Mouse (Mus musculus) kidney, adult 9 months (tissue): Measurements from ENCODE around the gene Pbx3.

ENCODE experiments used
- DNase-seq: peaks from one replicate; pipeline ENCODE4 v3.0.0; 2022

The Pbx3 gene

GRCm38 (mm10) chr2:34284239-34284638 is 88.7 kb downstream of the Pbx3 start:
- no peak for DNase-seq

- no peak for DNase-seq
Measured at GRCm38 (mm10) chr2:34280996-34281395, 91.9 kb downstream of the Pbx3 start.

- DNase-seq, result no peak
Measured at GRCm38 (mm10) chr2:34279726-34280125, 93.2 kb downstream of the Pbx3 start.

- no peak for DNase-seq
Measured at GRCm38 (mm10) chr2:34275630-34276193, 97.2 kb downstream of the Pbx3 start.

DNA sequence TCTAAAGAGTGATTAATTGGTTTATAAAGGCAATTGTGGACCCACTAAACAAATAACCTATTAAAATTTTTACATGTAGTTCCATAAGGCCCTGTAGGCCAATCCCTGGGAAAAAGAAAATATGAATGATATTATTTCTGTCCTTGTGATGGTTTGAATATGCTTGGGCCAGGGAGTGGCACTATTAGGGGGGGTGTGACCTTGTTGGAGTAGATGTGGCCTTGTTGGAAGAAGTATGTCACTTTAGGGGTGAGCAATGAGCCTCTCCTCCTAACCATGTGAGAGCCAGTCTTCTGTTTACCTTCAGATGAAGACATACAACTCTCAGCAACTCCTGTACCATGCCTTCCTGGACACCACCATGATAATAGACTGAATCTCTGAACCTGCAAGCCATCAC is 110.9 kb downstream of the Pbx3 start:
- DNase-seq, result no peak

GRCm38 (mm10) chr2:34260653-34261076 is 112.3 kb downstream of the Pbx3 start:
- DNase-seq, result no peak

DNA sequence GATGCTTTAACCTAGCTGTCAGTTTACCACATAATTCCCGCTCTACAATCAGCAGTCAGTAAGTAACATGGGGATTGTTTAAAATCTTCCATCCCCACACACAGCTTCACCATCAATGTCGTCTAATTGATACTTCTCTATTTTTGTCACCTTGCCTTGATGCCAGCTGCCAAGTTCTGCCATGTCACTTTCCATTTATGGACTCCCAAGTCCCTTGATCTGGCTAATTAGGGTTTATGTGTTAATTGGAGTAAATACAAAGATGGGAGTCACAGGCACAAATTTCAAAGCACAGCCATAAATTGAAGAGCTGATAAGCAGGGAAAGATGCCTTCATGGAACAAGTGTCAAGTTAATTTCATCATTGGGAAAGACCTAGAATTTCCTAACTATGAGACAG is 114.7 kb downstream of the Pbx3 start:
- no peak for DNase-seq

- no peak for DNase-seq
Measured at GRCm38 (mm10) chr2:34257611-34258010, 115.3 kb downstream of the Pbx3 start.

DNA sequence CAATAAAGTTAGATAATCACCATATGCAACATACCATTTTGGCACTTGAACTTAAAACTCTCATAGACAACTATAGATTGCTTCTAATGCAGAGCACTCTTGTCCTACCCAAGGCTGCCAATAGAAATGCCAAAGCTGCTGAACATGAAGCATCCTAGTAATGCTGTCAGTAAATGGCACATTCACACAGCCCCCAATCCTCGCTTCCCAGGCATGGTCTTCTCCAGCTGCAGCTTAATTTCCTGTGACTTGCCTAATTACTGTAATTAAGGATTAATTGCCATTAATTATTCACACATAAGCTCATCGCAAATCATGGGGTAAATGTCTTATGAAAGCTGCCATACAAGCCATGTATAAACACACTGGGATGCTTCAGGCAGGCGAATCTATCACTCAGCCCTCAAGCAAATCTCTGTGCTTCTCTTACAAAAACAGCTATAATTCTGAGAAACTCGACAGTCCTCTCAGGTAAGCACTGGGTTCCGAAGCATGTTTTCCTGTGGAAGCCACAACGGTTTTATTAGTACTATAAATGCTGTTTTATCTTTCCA is 116.9 kb downstream of the Pbx3 start:
- no peak for DNase-seq

DNA sequence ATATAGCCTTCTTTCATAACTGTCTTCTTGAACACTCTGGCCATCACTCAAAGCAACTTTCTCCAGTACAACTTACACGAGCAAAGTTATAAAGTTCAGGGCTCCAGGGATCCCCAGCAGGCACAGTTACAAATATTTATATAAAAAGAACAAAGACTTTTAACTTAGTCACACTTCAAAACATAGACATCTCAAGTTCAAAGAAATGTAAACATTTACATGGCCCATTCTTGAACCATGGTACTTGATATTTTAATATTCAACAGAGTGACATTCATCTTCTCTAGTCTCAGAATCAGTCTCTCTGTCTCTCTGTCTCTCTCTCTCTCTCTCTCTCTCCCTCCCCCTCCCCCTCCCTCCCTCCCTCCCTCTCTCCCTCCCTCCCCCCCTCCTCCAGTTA is 119.3 kb downstream of the Pbx3 start:
- no peak for DNase-seq

DNA sequence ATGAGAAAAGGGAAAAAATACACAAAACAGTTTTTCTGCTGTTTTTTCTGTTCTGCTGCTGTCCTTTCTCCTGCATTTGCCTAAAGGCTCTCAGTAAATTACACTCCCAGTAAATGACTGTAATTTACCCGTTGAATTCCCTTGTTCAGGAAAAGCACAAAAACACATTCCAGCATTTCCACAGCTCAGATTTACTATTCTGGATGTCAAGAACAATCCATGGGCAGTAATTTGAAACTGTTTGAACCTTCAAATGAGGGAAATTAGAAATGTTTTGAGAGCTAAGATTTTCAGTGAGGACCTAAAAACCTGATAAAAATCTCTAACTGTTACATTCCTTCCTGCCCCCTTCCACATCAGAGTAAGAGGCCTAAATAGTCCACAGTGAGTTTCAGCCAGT is 119.8 kb downstream of the Pbx3 start:
- DNase-seq, result no peak

- DNase-seq, result no peak
Measured at GRCm38 (mm10) chr2:34252286-34252685, 120.7 kb downstream of the Pbx3 start.

GRCm38 (mm10) chr2:34249961-34250658 is 122.8 kb downstream of the Pbx3 start:
- no peak for DNase-seq

DNA sequence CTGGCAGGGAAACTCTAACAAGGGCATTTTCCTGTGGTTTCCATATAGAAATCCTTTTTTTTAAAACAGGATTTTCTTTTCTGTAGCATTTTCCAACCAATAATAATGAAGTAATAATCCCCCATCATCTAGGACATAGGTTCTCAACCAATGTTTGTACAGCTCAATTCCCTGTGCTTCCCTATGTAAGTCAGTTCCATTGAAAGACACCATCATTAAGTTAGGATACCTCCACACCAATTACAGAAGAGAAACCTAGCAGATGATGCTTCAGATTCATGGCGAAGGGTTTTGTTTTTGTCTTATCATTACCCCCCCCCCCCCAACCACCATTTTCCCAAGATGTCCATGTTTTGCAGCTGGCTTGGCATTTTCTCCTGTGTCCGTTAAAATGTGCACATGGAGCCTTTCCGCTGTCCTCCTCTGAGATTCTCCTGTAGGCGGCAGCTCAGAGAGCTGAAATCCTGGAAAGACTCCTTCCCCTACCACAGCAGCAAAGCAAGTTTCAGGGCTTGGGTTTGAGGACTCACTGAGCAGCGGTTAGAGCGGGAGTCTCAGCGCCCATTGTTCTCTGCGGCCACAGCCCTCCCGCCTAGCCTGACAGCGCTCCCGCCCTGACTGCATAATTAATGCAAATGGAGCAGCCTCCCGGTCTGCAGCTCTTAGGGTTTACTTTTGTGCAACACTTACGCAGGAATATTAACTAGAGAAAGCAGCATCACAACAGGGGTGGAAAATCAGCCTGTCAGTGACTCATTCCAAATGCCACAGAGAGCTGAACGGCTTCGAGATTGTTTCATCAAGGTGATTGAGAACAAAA is 123.6 kb downstream of the Pbx3 start:
- DNase-seq, result peak; percentile 49

DNA sequence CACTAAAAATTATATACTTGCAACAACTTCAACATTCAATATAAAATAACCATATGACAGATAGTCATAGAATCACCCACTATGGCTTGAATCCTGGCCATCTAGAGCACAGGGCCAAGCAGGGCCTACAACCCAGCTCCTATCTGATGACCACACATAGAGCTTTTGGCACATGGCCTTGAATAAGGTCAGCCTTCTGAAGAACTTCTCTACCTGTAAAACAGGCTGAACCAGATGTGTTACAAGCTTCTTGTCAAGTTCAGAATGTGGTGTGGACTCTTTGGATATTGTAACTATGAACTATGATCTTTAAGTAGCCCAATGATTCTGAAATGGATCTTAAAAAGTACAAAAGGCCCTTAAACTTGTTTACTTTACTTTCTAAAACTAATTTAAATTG is 132.1 kb downstream of the Pbx3 start:
- DNase-seq, result no peak

GRCm38 (mm10) chr2:34239315-34239858 is 133.6 kb downstream of the Pbx3 start:
- no peak for DNase-seq

GRCm38 (mm10) chr2:34235467-34236075 is 137.4 kb downstream of the Pbx3 start:
- DNase-seq, result no peak

- DNase-seq, result no peak
Measured at GRCm38 (mm10) chr2:34234274-34234673, 138.7 kb downstream of the Pbx3 start.

DNA sequence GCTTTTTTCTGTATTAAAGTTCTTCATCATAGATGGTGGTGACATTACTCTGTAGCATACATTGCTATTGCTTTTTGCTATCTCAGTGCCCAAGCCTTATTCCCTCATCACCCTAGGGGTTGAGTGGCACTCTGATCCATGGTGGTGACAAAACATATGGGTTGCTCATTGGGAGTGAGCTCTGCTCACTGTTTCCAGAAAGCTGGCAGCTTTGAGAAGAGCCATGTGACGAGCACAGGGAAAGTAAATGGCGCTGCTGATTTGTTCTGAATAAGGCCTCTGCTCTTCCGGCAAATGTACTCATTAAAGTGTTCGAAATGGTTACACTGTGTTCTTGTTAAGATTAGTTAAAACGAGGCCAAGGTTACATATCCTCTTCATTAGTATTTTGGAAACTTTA is 139.7 kb downstream of the Pbx3 start:
- DNase-seq, result no peak

DNA sequence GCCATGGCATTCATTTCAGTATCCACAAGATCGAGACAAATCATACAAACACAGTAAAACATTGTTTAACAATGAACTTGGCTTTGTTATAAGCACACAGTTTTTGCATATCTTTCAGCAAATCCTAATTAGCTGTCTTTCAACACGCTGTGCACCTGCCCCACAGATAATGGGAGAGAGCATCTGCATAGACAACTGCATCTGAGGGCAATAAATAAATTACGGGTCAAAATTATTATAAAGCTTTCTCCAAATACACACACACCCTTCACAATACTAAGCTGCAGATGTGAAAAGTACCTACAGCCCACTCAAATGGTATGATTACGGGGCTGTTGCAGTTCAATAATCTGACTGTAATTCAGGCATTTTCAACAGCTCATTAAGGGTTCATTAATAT is 145.3 kb downstream of the Pbx3 start:
- no peak for DNase-seq

DNA sequence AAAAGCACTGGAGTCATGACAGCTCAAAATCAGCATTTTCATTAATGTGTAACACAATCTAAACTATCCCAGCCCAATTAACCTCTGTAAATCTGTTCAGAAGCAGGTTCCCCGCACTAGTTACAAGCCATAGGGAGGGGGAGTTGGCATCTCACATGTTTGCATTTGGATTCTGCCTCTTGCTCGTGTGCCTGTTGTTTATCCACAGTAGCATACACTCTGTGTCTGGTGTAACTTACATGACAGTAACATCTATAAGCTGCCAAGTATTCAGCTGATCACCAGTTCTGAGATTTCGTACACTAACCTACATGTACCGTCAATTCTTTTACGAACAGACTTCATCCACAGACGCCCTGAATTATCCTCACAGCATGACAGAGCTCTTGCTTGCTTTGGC is 147.5 kb downstream of the Pbx3 start:
- no peak for DNase-seq

GRCm38 (mm10) chr2:34221477-34221876 is 151.5 kb downstream of the Pbx3 start:
- DNase-seq, result no peak

DNA sequence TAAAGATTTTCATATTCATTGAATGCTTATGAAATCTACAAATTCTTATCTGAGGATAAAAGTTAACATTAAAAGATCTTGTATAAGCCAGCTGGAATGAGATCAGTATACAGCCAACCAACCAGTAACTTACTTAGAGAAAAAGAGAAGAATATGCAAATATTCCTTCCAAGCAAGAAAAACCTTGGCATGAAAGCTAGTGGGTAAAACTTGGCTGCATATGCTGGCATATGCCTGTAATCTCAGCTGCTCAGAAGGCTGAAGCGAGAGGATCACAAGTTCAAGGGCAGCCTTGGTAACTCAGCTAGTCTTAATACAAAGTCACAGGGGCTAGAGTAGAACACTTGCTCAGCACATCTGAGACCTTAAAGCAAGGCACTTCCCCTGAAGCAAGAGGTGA is 153.8 kb downstream of the Pbx3 start:
- DNase-seq, result no peak
